Mouse (Mus musculus) spleen, adult 2 months (tissue): Measurements from ENCODE around the gene Gm20388.

Experiments used
- CTCF ChIP-seq: fragments of 200-500 bp; IDR thresholded peaks from 2 replicates; pipeline ENCODE4 v1.5.1; 2011; ENCODE audit warnings: mild to moderate bottlenecking, inconsistent platforms; ENCODE audit not compliant: insufficient read depth, insufficient read length, insufficient replicate concordance; ENCODE audit errors: extremely low read depth
- POLR2A ChIP-seq: fragments of 200-500 bp; IDR thresholded peaks from 2 replicates; pipeline ENCODE4 v1.6.1; 2011; ENCODE audit warnings: low read depth, low read length, inconsistent platforms

- TF ChIP-seq POLR2A (no peak), CTCF (no peak)
Observed at GRCm38 (mm10) chr8:122850641-122851240, 2940.1 kb downstream of the Gm20388 start.
